Mouse (Mus musculus): ENCODE data around the gene Pde6c. TPM values are rescaled to one million over a fixed set of nuclear protein-coding genes. Genes with fewer than 3 reads are reported as not detected.

Pde6c gene
- total RNA-seq, 2 experiments from 2014 or later, result 0.21 to 0.34 TPM

GRCm38 (mm10) chr19:38223905-38224684, 91.5 kb downstream of the Pde6c start, which contains the start of gene Fra10ac1:
Gene Fra10ac1 (minus strand): TSS chr19:38224156.
- peak within 1 kb of the TSS; percentile 89 for H3K27ac ChIP-seq
- peak; percentile 95 to 96 for DNase-seq (ENCODE audit: extremely low spot score in 1 of 2, low spot score in 2 of 2)
- intact Hi-C loops (cut with DNase I), result loop anchor here (1.0 to 5.0 kb wide), 4 partner anchors 14 to 128 kb away; partner anchors contain the start of gene Lgi1
- H3K4me3 ChIP-seq, result peak within 1 kb of the TSS; percentile 55
- TF ChIP-seq CTCF (IDR thresholded peaks at IDR 0.05), result peak; percentile 63

GRCm38 (mm10) chr19:38224685-38225060, 92.1 kb downstream of the Pde6c start:
- peak; percentile 30 to 40 for DNase-seq (ENCODE audit: extremely low spot score in 1 of 2, low spot score in 2 of 2)

GRCm38 (mm10) chr19:38228699-38229098, 96.1 kb downstream of the Pde6c start:
- H3K4me3 ChIP-seq, result no peak overlapping the region
- DNase-seq (ENCODE audit: extremely low spot score in 1 of 2, low spot score in 2 of 2), result no peak
- no peak overlapping the region for H3K27ac ChIP-seq
- TF ChIP-seq CTCF (IDR thresholded peaks at IDR 0.05), result peak; percentile 26
- intact Hi-C loops (cut with DNase I), result no loop called here

More at GRCm38 (mm10) chr19:38224685-38225060, 92.1 kb downstream of the Pde6c start:
- TF ChIP-seq CTCF (IDR thresholded peaks at IDR 0.05), result no peak
- intact Hi-C loops (cut with DNase I), result loop anchor here (1.0 to 5.0 kb wide), 4 partner anchors 14 to 128 kb away; partner anchors contain the start of gene Lgi1
- H3K27ac ChIP-seq, result peak overlapping the region; percentile 89
- peak overlapping the region; percentile 55 for H3K4me3 ChIP-seq

DNA sequence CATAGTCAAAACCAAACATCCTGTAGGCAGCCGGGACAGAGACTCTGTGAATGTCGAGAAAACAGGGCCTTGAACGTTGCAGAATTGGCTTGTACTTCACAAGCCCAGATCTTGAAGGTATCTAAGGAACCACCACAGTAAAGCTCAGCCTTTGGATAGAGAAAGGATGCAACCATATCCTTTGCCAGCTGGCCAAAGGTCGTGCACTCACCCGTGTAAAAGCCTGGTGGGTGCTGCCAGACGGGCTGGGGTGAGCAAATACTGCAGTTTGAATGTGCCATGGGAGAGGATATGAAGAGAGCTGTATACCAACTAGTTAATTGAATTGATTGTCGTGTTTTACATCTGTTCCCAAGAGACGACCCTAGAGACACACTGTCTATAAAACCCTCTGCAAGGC, 99.5 kb downstream of the Pde6c start:
- Histone ChIP-seq H3K4me3 (no peak overlapping the region), H3K27ac (no peak overlapping the region)
- no peak for TF ChIP-seq CTCF (IDR thresholded peaks at IDR 0.05)
- intact Hi-C loops (cut with DNase I), result no loop called here
- no peak for DNase-seq (ENCODE audit: extremely low spot score in 1 of 2, low spot score in 2 of 2)

- no peak overlapping the region for H3K4me3 ChIP-seq
- no peak for TF ChIP-seq CTCF (IDR thresholded peaks at IDR 0.05)
- intact Hi-C loops (cut with DNase I), result no loop called here
- DNase-seq (ENCODE audit: extremely low spot score in 1 of 2, low spot score in 2 of 2), result no peak
- H3K27ac ChIP-seq, result no peak overlapping the region
Observed at GRCm38 (mm10) chr19:38232516-38232915, 99.9 kb downstream of the Pde6c start.

Other genes starting within 250 kb of the Pde6c start
- gene Myof, start 89.2 kb upstream of the Pde6c start, total RNA-seq (2021), result 1 to 10 TPM; 4.0 to 8.0 TPM
- under 1 TPM; 0.35 to 0.38 TPM for gene Cep55, start 77.8 kb upstream of the Pde6c start, total RNA-seq (2021)
- under 1 TPM in 1 of 2 experiments, not detected in 1; 0.25 TPM for gene Ffar4, start 35.7 kb upstream of the Pde6c start, total RNA-seq (2021)
- 10 to 100 TPM; 23.7 to 23.9 TPM for gene Rbp4, start 7.5 kb upstream of the Pde6c start, total RNA-seq (2021)
- gene Fra10ac1, start 91.4 kb downstream of the Pde6c start, total RNA-seq (2021), result 10 to 100 TPM; 14.4 to 16.3 TPM
- gene Lgi1, start 131.8 kb downstream of the Pde6c start, total RNA-seq (2021), result 100 to 1,000 TPM; 133 to 144 TPM